Mouse (Mus musculus): ENCODE data around the gene Ece1.

Ece1 gene

DNA sequence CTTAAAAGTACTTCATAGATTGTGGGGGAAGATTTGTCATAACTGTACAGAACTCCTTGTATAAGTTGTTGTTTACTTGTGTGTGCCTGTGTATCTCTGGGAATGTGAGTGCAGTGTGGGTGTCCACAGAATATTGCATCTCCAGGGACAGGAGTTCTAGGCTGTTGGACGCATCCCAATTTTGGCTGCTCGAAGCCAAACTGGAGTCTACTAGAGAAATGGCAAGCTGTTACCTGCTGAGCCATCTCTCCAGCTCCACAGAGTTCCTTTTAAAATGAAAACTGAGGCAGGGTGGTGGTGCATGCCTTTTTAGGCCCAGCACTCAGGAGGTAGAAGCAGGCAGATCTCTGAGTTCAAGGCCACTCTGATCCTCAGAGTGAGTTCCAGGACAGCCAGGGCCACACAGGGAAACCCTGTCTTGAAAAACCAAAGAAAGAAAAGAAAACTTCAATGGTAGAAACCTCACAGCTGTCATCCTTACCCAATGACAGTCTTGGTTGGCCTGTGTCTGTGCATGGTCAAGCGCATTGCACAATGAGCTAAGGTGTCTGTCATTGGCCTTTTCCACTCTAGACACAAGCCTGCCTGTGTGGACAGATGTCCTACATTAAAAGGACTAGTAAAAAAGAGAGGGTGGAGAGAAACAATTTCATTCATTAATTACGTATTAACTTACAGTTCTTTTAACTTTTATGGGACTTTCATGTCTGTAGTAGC, 147.9 kb downstream of the Ece1 start:
- DNase-seq (ENCODE audit: extremely low read depth, insufficient read length, low spot score), result no peak

DNA sequence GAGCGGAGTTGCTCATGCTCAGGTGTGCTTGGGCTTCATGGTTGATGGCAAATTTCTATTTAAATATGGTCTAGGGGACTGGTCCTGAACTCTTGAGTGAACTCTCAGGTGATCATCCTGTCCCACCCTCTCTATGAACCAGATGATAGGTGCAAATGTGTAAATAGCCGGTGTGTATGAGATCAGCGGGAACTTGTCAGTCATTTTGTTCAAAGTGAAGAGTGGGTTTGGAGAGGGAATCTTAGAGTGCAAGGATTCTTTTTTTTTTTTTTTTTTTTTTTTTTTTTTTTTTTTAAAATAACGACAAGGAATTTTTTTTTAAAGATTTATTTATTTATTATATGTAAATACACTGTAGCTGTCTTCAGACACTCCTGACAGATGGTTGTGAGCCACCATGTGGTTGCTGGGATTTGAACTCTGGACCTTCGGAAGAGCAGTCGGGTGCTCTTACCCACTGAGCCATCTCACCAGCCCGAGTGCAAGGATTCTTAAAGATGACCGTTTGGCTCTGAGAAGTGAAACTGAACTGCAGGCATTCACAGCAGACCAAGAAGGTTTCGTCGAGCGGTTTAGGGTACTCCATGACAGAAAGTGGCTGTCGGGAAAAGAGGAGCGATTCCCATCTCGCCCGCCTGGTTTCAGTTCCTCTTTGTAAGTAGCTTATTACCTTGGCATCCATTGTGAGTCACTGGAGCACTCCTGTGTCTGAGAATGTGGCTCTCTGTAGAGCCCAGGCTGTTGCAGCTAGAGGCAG, 151.9 kb downstream of the Ece1 start:
- no peak for DNase-seq (ENCODE audit: extremely low read depth, insufficient read length, low spot score)
